Mouse (Mus musculus): ENCODE results near the gene Myb. TPM values are rescaled to one million over a fixed set of nuclear protein-coding genes. Genes with fewer than 3 reads are reported as not detected.
"Not testable (repeated sequence)": the region's sequence is repeated elsewhere in the genome, so short reads cannot be mapped to it uniquely, and the experiment has no call there.

The Myb gene
- polyA plus RNA-seq, 1 experiment from 2014 or later: 4.0 TPM

DNA sequence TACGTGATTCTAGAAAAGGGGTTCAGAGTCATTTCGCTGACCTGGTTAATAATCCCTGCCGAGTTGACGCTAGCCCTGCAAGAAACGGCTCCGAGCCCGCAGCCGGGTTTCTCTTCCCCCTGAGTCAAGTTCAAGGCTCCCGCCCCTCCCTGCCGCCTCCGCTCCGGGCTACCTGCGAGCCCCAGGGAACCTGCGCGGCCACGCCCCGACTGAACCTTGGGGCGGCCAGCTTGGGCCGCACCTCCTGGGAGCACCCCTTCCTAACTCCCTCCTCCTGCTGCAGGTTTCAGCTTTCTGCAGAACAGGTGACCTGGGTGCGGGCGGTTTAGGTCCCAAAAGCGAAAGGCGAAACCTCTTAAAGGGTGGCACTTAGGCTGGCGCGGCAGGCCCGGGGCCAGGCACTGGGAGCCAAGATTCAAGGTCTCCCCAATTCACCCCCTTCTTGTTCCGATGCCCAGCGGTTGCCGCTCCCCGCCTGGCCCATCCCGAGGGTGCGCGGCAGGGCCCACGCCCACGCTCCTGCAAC, 1.8 kb downstream of the Myb start:
- Histone ChIP-seq H3K36me3 (ENCODE audit: insufficient read depth, low read length) (no peaks in the 10 kb centered on the region), H3K27me3 (ENCODE audit: insufficient read depth, low read length) (peaks cover 21% of the 10 kb centered on the region), H3K4me2 (replicated peaks; ENCODE audit: low read depth, low read length) (peak overlapping the region; percentile 100), H3K4me1 (ENCODE audit: insufficient read depth, low read length) (peaks cover 14% of the 10 kb centered on the region), H3K4me3 (ENCODE audit: low read length) (peak overlapping the region; percentile 75), H3K27ac (ENCODE audit: low read length) (no peak overlapping the region; the same call in 1 of the 2 replicates), H3K9me3 (ENCODE audit: low read length) (no peaks in the 10 kb centered on the region), H3K9ac (replicated peaks; ENCODE audit: low read length) (peak overlapping the region; percentile 82)
- WGBS: under 1% methylated on average over 35 of the region's 35 CpGs
- ATAC-seq (ENCODE audit: low FRiP score, low TSS enrichment): peak; percentile 53

GRCm38 (mm10) chr10:21158111-21158917, 2.5 kb downstream of the Myb start:
- Histone ChIP-seq H3K9me3 (ENCODE audit: low read length) (no peaks in the 10 kb centered on the region), H3K9ac (replicated peaks; ENCODE audit: low read length) (peak overlapping the region; percentile 82), H3K27ac (ENCODE audit: low read length) (peak overlapping the region; percentile 23; the same call in 1 of the 2 replicates), H3K4me1 (ENCODE audit: insufficient read depth, low read length) (peaks cover 14% of the 10 kb centered on the region), H3K4me2 (replicated peaks; ENCODE audit: low read depth, low read length) (peak overlapping the region; percentile 100), H3K4me3 (ENCODE audit: low read length) (peak overlapping the region; percentile 75), H3K36me3 (ENCODE audit: insufficient read depth, low read length) (no peaks in the 10 kb centered on the region), H3K27me3 (ENCODE audit: insufficient read depth, low read length) (peaks cover 21% of the 10 kb centered on the region)
- 0 out of 2 replicates have a peak, but pooled peaks have one; percentile 8 for ATAC-seq (ENCODE audit: low FRiP score, low TSS enrichment)
- WGBS: 4% methylated on average over 19 of the region's 19 CpGs

DNA sequence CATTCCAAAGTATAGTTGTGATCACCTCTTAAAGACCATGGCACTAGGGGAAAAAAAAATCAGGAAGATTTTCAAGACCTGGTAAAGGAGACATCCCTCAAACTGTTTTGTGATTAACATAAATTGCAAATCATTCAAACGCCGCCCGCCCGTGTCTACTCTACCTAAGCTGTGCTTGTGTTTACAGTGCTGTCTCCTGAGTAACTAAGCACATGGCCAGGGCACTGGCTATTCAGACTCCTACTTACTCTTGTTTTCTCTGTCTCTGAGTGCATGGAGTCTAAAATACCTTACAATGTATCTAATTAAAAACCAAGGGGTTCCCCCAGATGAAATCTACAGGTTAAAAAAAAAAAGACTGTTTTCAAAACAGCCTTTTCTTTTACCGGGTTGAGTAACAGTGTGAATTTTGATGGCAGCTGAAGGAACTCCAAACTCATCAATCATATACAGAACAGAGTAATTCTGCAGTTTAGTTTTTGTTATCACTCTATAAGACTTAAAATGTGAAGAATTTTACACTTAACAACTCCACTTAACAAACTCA, 3.8 kb downstream of the Myb start:
- Histone ChIP-seq H3K36me3 (ENCODE audit: insufficient read depth, low read length) (0 out of 2 replicates have a peak, but pooled peaks cover 2% of the 10 kb centered on the region), H3K4me2 (replicated peaks; ENCODE audit: low read depth, low read length) (no peak overlapping the region), H3K9me3 (ENCODE audit: low read length) (no peaks in the 10 kb centered on the region), H3K27me3 (ENCODE audit: insufficient read depth, low read length) (peaks cover 14% of the 10 kb centered on the region), H3K4me3 (ENCODE audit: low read length) (no peak overlapping the region), H3K4me1 (ENCODE audit: insufficient read depth, low read length) (peaks cover 14% of the 10 kb centered on the region), H3K27ac (ENCODE audit: low read length) (no peak overlapping the region), H3K9ac (replicated peaks; ENCODE audit: low read length) (no peak overlapping the region)
- WGBS: 73% methylated on average over 5 of the region's 5 CpGs
- ATAC-seq (ENCODE audit: low FRiP score, low TSS enrichment): no peak

DNA sequence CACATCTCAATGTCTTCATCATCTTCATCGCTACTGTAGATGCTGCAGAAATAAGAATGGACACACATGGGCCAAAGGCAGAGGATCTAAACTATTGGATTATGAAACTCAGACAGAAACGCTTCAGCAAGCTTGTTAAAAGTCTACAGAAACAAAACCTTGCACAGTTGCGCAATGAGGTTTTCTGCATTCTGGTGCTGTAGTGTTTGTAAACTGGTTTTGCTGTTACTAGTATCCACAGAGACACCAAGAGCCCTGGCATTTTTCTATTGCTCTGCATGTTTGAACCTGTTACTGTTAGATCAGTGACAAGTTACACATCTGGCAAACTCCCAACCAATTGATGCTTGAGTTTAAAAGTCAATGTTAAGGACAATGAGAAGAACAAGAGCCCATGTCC, 4.4 kb downstream of the Myb start:
- ATAC-seq (ENCODE audit: low FRiP score, low TSS enrichment): no peak
- Histone ChIP-seq H3K27ac (ENCODE audit: low read length) (no peak overlapping the region), H3K4me2 (replicated peaks; ENCODE audit: low read depth, low read length) (no peak overlapping the region), H3K27me3 (ENCODE audit: insufficient read depth, low read length) (peaks cover 9% of the 10 kb centered on the region; the same call in 1 of the 2 replicates), H3K9ac (replicated peaks; ENCODE audit: low read length) (no peak overlapping the region), H3K4me1 (ENCODE audit: insufficient read depth, low read length) (peaks cover 10% of the 10 kb centered on the region), H3K4me3 (ENCODE audit: low read length) (no peak overlapping the region), H3K36me3 (ENCODE audit: insufficient read depth, low read length) (0 out of 2 replicates have a peak, but pooled peaks cover 4% of the 10 kb centered on the region), H3K9me3 (ENCODE audit: low read length) (no peaks in the 10 kb centered on the region)
- WGBS: 91% methylated on average over 3 of the region's 3 CpGs

DNA sequence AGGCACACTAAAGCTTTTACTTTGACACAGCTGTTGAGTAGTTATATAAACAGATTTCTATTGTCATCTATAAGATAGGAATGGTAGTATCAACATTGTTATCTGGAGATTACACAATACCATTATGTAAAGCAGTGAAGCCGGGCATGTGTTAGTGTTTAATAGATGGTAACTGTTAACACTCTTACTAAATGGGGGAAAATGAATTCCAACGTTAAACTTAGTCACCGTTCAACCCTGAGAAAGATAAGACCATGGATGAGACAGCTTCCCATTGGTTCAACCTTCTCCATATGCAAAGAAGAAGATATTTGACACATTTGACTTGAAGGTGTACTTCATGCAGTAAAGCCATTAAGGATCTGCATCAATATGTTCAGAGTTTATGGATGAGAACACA, 5.9 kb downstream of the Myb start:
- Histone ChIP-seq H3K9ac (replicated peaks; ENCODE audit: low read length) (no peak overlapping the region), H3K36me3 (ENCODE audit: insufficient read depth, low read length) (0 out of 2 replicates have a peak, but pooled peaks cover 8% of the 10 kb centered on the region), H3K4me3 (ENCODE audit: low read length) (no peak overlapping the region), H3K27me3 (ENCODE audit: insufficient read depth, low read length) (peaks cover 6% of the 10 kb centered on the region; the same call in 1 of the 2 replicates), H3K9me3 (ENCODE audit: low read length) (no peaks in the 10 kb centered on the region), H3K27ac (ENCODE audit: low read length) (no peak overlapping the region), H3K4me1 (ENCODE audit: insufficient read depth, low read length) (peaks cover 7% of the 10 kb centered on the region), H3K4me2 (replicated peaks; ENCODE audit: low read depth, low read length) (no peak overlapping the region)
- 87% methylated on average over 3 of the region's 3 CpGs for WGBS
- ATAC-seq (ENCODE audit: low FRiP score, low TSS enrichment): no peak

DNA sequence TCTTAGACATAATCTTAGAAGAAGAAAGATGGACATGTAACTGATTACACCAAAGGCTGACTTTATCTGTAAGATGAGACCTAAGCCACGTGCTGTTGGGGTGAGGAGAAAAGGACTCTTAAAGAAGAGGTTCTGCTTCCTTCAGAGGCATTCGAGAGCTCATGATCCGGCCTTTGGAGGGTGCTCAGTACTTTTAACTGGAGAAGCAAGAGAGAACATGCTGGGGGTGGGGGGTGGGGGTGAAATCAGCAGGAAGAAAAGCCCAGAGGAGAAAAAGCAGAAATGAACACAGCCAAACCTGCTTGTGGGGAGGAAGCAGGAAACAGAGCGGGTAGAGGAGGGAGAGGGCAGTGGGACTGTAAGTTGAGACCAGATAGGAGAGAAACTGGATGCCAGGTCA, 7.4 kb downstream of the Myb start:
- Histone ChIP-seq H3K4me1 (ENCODE audit: insufficient read depth, low read length) (peaks cover 5% of the 10 kb centered on the region), H3K9ac (replicated peaks; ENCODE audit: low read length) (no peak overlapping the region), H3K36me3 (ENCODE audit: insufficient read depth, low read length) (0 out of 2 replicates have a peak, but pooled peaks cover 8% of the 10 kb centered on the region), H3K4me2 (replicated peaks; ENCODE audit: low read depth, low read length) (no peak overlapping the region), H3K9me3 (ENCODE audit: low read length) (no peaks in the 10 kb centered on the region), H3K27ac (ENCODE audit: low read length) (no peak overlapping the region), H3K27me3 (ENCODE audit: insufficient read depth, low read length) (peaks cover 4% of the 10 kb centered on the region; the same call in 1 of the 2 replicates), H3K4me3 (ENCODE audit: low read length) (no peak overlapping the region)
- WGBS: 66% methylated on average over 4 of the region's 4 CpGs
- no peak for ATAC-seq (ENCODE audit: low FRiP score, low TSS enrichment)

- Histone ChIP-seq H3K4me1 (ENCODE audit: insufficient read depth, low read length) (no peaks in the 10 kb centered on the region), H3K27me3 (ENCODE audit: insufficient read depth, low read length) (no peaks in the 10 kb centered on the region), H3K9me3 (ENCODE audit: low read length) (no peaks in the 10 kb centered on the region), H3K27ac (ENCODE audit: low read length) (no peak overlapping the region), H3K4me2 (replicated peaks; ENCODE audit: low read depth, low read length) (no peak overlapping the region), H3K36me3 (ENCODE audit: insufficient read depth, low read length) (0 out of 2 replicates have a peak, but pooled peaks cover 8% of the 10 kb centered on the region), H3K4me3 (ENCODE audit: low read length) (no peak overlapping the region), H3K9ac (replicated peaks; ENCODE audit: low read length) (no peak overlapping the region)
- no peak for ATAC-seq (ENCODE audit: low FRiP score, low TSS enrichment)
- WGBS: 95% methylated on average over 5 of the region's 5 CpGs
These were observed 8.0 kb downstream of the Myb start for GRCm38 (mm10) chr10:21152812-21153211.

GRCm38 (mm10) chr10:21151320-21151719, 9.5 kb downstream of the Myb start:
- Histone ChIP-seq H3K4me2 (replicated peaks; ENCODE audit: low read depth, low read length) (no peak overlapping the region), H3K36me3 (ENCODE audit: insufficient read depth, low read length) (0 out of 2 replicates have a peak, but pooled peaks cover 8% of the 10 kb centered on the region)

DNA sequence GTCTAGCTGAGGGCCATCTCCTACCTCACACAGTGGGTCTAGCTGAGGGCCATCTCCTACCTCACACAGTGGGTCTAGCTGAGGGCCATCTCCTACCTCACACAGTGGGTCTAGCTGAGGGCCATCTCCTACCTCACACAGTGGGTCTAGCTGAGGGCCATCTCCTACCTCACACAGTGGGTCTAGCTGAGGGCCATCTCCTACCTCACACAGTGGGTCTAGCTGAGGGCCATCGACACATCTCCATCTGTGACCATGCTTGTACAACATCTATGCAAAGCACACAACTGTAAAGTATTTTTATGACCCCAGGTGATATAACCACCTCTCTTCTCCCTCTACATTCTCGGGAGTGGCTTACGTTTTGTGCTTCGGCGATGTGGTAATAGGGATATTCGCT, 10.8 kb downstream of the Myb start:
- ATAC-seq (ENCODE audit: low FRiP score, low TSS enrichment); H3K4me3 ChIP-seq (ENCODE audit: low read length); H3K27ac ChIP-seq (ENCODE audit: low read length); H3K9ac ChIP-seq (replicated peaks; ENCODE audit: low read length); H3K4me2 ChIP-seq (replicated peaks; ENCODE audit: low read depth, low read length); H3K27me3 ChIP-seq (ENCODE audit: insufficient read depth, low read length); H3K36me3 ChIP-seq (ENCODE audit: insufficient read depth, low read length); H3K4me1 ChIP-seq (ENCODE audit: insufficient read depth, low read length); H3K9me3 ChIP-seq (ENCODE audit: low read length): not testable (repeated sequence)
- WGBS: 86% methylated on average over 6 of the region's 6 CpGs

More at GRCm38 (mm10) chr10:21151320-21151719, 9.5 kb downstream of the Myb start:
- Histone ChIP-seq H3K27ac (ENCODE audit: low read length) (no peak overlapping the region), H3K27me3 (ENCODE audit: insufficient read depth, low read length) (no peaks in the 10 kb centered on the region), H3K9me3 (ENCODE audit: low read length) (no peaks in the 10 kb centered on the region), H3K4me3 (ENCODE audit: low read length) (no peak overlapping the region), H3K4me1 (ENCODE audit: insufficient read depth, low read length) (no peaks in the 10 kb centered on the region), H3K9ac (replicated peaks; ENCODE audit: low read length) (no peak overlapping the region)
- no peak for ATAC-seq (ENCODE audit: low FRiP score, low TSS enrichment)
